Mouse (Mus musculus) hindbrain, embryonic 11.5 days (tissue): Measurements from ENCODE around the gene Slc6a18. TPM values are rescaled to one million over a fixed set of nuclear protein-coding genes. Genes with fewer than 3 reads are reported as not detected.

ENCODE experiments used
- polyA plus RNA-seq: library from polyadenylated mRNA; unstranded; fragments of >200 nt; fragmentation: Nextera tagmentation; extraction: Ambion mirVana; gene quantifications from 2 replicates; pipeline ENCODE4 v1.2.1, GENCODE M21; 2014

Slc6a18 gene
- polyA plus RNA-seq, 1 experiment from 2014 or later: not detected

Other genes starting within 250 kb of the Slc6a18 start
- 51.2 and 51.5 TPM in 2 replicates for gene Lpcat1, start 210.8 kb downstream of the Slc6a18 start, polyA plus RNA-seq
- 0.36 TPM in 1 of 2 replicates, not detected in the other for gene Slc6a3, start 141.3 kb downstream of the Slc6a18 start, polyA plus RNA-seq
- 111 and 112 TPM in 2 replicates for gene Clptm1l, start 74.0 kb downstream of the Slc6a18 start, polyA plus RNA-seq
- 3.3 and 5.3 TPM in 2 replicates for gene Tert, start 51.1 kb downstream of the Slc6a18 start, polyA plus RNA-seq
- gene Slc6a19, start 26.8 kb upstream of the Slc6a18 start, polyA plus RNA-seq: not detected in 2 replicates
- gene Slc12a7, start 55.1 kb upstream of the Slc6a18 start, polyA plus RNA-seq: 34.2 and 34.8 TPM in 2 replicates
- 14.7 TPM in 2 replicates for gene Nkd2, start 169.6 kb upstream of the Slc6a18 start, polyA plus RNA-seq